Mouse (Mus musculus) lung, postnatal 0 days (tissue): ENCODE results near the gene Stpg1.

ENCODE experiments used
- CTCF ChIP-seq: IDR thresholded peaks from 2 replicates; pipeline ENCODE4 v1.5.1; 2016; ENCODE audit warnings: antibody characterized with exemption, mild to moderate bottlenecking
- EP300 ChIP-seq: IDR thresholded peaks from 2 replicates; pipeline ENCODE4 v1.6.1; 2016; ENCODE audit warnings: antibody characterized with exemption, mild to moderate bottlenecking, control low read depth

DNA sequence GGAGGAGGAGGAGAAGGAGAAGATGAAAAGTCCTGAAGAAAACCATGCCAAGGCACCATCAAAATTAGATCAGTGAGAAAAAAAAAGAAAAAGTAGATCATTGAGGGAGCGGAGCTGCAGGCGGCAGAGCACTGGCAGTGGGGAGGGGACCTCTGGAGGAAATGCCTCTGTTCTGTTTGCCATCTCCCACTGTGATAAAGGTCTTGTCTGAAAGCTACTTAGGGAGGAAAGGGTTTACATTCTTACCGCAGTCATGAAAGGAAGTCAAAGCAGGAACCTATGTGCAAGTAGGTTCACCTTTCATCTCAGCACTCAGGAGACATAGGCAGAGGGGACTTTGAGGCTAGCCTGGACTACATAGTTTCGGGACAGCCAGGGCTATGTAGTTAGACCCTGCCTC, 7.0 kb downstream of the Stpg1 start:
- TF ChIP-seq EP300 (no peak), CTCF (no peak)
